Mouse (Mus musculus) G1E (cell line): ENCODE results near the gene Adam8.

ENCODE experiments used
- CTCF ChIP-seq: IDR thresholded peaks from 2 replicates; pipeline ENCODE4 v1.5.1; 2012; ENCODE audit warnings: low read depth, low read length, inconsistent platforms, mixed read lengths
- TAL1 ChIP-seq: conservative IDR thresholded peaks from 2 replicates; pipeline ENCODE4 v1.6.1; 2012; ENCODE audit warnings: low read depth, low read length, inconsistent platforms, mixed read lengths

GRCm38 (mm10) chr7:139951991-139952633 lies 40.2 kb downstream of the Adam8 start:
- TF ChIP-seq CTCF (no peak), TAL1 (no peak)
